Mouse (Mus musculus) spleen, adult 2 months (tissue): ENCODE measurements around the gene Armc6. TPM values are rescaled to one million over a fixed set of nuclear protein-coding genes. Genes with fewer than 3 reads are reported as not detected.

Experiments
- DNase-seq, 2 experiments: peaks; one replicate each; pipeline versions ENCODE4 v3.0.0 to v3.0.0-alpha.2; 2012 to 2021; ENCODE audit warnings: low spot score in 2 of 2, low read depth in 1 of 2
- H3K27ac ChIP-seq: fragments of 200-500 bp; 2 replicates; pipeline ENCODE4 v1.5.1; 2012; ENCODE audit warnings: low read length, inconsistent platforms; ENCODE audit not compliant: insufficient read depth
- H3K27me3 ChIP-seq: fragments of 200-500 bp; 2 replicates; pipeline ENCODE4 v1.6.1; 2012; ENCODE audit warnings: mild to moderate bottlenecking, moderate library complexity, low read length, inconsistent platforms; ENCODE audit not compliant: control insufficient read depth, insufficient read depth
- H3K36me3 ChIP-seq: fragments of 200-500 bp; 2 replicates; pipeline ENCODE4 v1.6.1; 2012; ENCODE audit warnings: mild to moderate bottlenecking, low read length, inconsistent platforms; ENCODE audit not compliant: control insufficient read depth, insufficient read depth
- H3K4me1 ChIP-seq: fragments of 200-500 bp; 2 replicates; pipeline ENCODE4 v1.6.1; 2011; ENCODE audit warnings: inconsistent platforms; ENCODE audit not compliant: control insufficient read depth, insufficient read depth, insufficient read length
- H3K4me3 ChIP-seq: fragments of 200-500 bp; 2 replicates; pipeline ENCODE4 v1.5.1; 2011; ENCODE audit warnings: mild to moderate bottlenecking, inconsistent platforms; ENCODE audit not compliant: insufficient read depth, insufficient read length; ENCODE audit errors: extremely low read depth
- CTCF ChIP-seq: fragments of 200-500 bp; IDR thresholded peaks from 2 replicates; pipeline ENCODE4 v1.5.1; 2011; ENCODE audit warnings: mild to moderate bottlenecking, inconsistent platforms; ENCODE audit not compliant: insufficient read depth, insufficient read length, insufficient replicate concordance; ENCODE audit errors: extremely low read depth
- POLR2A ChIP-seq: fragments of 200-500 bp; IDR thresholded peaks from 2 replicates; pipeline ENCODE4 v1.6.1; 2011; ENCODE audit warnings: low read depth, low read length, inconsistent platforms
- WGBS: fragments of 180-500 bp; shearing (Covaris S2); methylation state at CpG from one replicate; pipeline ENCODE4 v1.1.7; 2018; 5-methylcytosine and 5-hydroxymethylcytosine counted together
- polyA plus RNA-seq: library from polyadenylated mRNA; depleted of rRNA; stranded (reverse); fragments of >200 nt; gene quantifications from 2 replicates; pipeline ENCODE4 v1.2.3, GENCODE M21; 2012

Gene Armc6
- polyA plus RNA-seq, 1 experiment, result 11.5 TPM

DNA sequence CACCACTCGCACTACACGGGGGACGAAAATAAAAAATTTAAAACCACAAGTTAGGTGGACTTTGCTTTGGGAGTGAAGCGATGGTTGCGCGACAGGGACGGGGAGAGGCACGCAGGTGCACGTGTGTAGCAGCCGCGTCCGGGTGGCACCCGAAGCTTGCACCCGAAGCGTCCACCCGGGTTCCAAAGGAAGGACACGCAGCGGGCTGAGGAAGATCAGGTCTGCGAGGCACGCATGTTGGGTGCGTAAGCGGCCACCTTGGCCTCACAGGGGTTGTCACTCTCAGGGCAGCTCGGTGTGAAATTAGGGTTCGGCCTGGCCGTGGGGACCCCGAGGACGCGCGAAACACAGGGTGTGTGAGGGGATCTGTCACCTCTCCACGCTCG lies 22.5 kb downstream of the Armc6 start:
- H3K36me3 ChIP-seq, result no peaks in the 10 kb centered on the region
- H3K27ac ChIP-seq, result peak overlapping the region; percentile 31; the same call in 1 of the 2 replicates
- H3K4me1 ChIP-seq, result no peaks in the 10 kb centered on the region
- WGBS, result under 1% methylated on average over 31 of the region's 31 CpGs
- peak in 1 of 2 experiments; percentile 5 for DNase-seq
- TF ChIP-seq CTCF (no peak), POLR2A (no peak)
- peak overlapping the region; percentile 69 for H3K4me3 ChIP-seq
- H3K27me3 ChIP-seq, result no peaks in the 10 kb centered on the region

DNA sequence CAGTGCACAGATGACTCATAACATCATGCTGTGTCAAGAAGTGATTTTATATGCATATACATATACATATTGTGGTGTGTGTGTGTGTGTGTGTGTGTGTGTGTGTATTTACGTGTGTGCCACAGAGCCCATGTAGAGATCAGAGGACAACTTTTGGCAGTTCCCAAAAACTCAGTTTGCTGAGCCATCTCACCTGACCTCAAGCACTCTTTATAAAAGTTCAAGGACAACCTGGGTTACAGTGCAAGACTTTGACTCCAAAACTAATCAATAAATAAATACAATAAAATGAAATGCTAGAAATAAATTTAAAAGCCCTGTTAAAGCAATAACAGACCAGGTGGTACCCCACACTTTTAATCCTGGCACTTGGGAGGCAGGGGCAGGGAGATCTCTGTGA lies 23.0 kb downstream of the Armc6 start:
- peak overlapping the region; percentile 69 for H3K4me3 ChIP-seq
- H3K27ac ChIP-seq, result no peak overlapping the region
- H3K36me3 ChIP-seq, result no peaks in the 10 kb centered on the region
- TF ChIP-seq POLR2A (no peak), CTCF (no peak)
- 74% methylated on average over 1 of the region's 1 CpGs for WGBS
- no peak for DNase-seq
- H3K4me1 ChIP-seq, result no peaks in the 10 kb centered on the region
- H3K27me3 ChIP-seq, result no peaks in the 10 kb centered on the region

DNA sequence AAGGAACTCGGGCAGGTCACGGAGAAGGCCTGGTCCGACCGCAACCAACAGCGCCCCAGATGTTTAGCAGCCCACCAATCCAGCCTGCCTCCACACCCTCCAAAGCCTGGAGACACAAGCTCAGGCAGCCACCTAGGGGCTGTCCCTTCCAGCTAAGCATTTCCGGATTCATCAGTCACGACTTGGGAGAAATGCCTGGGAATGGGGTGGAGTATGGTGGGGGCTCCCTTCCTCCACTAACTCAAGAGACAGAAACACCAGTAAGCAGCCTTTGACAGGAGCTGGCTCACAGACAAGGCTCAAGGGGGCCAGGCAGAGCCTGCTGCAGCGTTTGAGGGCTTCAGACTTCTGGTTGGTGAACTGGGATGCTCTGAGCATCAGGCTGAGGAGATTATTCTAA lies 23.7 kb downstream of the Armc6 start:
- no peak overlapping the region for H3K4me3 ChIP-seq
- no peaks in the 10 kb centered on the region for H3K36me3 ChIP-seq
- H3K27me3 ChIP-seq, result no peaks in the 10 kb centered on the region
- WGBS, result 88% methylated on average over 8 of the region's 8 CpGs
- TF ChIP-seq POLR2A, result no peak
- no peak for TF ChIP-seq CTCF
- no peak for DNase-seq
- H3K27ac ChIP-seq, result no peak overlapping the region
- H3K4me1 ChIP-seq, result no peaks in the 10 kb centered on the region

GRCm38 (mm10) chr8:70208130-70208529 lies 26.1 kb downstream of the Armc6 start:
- Histone ChIP-seq H3K27me3 (no peaks in the 10 kb centered on the region), H3K4me3 (no peak overlapping the region), H3K27ac (no peak overlapping the region), H3K4me1 (no peaks in the 10 kb centered on the region), H3K36me3 (no peaks in the 10 kb centered on the region)
- 93% methylated on average over 1 of the region's 1 CpGs for WGBS
- no peak for TF ChIP-seq CTCF
- TF ChIP-seq POLR2A, result no peak
- DNase-seq, result no peak

- no peak for DNase-seq
These were observed 29.5 kb downstream of the Armc6 start for GRCm38 (mm10) chr8:70204757-70205156.

GRCm38 (mm10) chr8:70203072-70203471 lies 31.2 kb downstream of the Armc6 start:
- WGBS, result 98% methylated on average over 4 of the region's 4 CpGs
- no peaks in the 10 kb centered on the region for H3K4me1 ChIP-seq
- no peak overlapping the region for H3K27ac ChIP-seq

More at GRCm38 (mm10) chr8:70204757-70205156, 29.5 kb downstream of the Armc6 start:
- H3K4me1 ChIP-seq, result no peaks in the 10 kb centered on the region
- no peak overlapping the region for H3K4me3 ChIP-seq
- H3K36me3 ChIP-seq, result no peaks in the 10 kb centered on the region
- no peaks in the 10 kb centered on the region for H3K27me3 ChIP-seq
- WGBS, result 70% methylated on average over 1 of the region's 1 CpGs
- no peak for TF ChIP-seq POLR2A
- no peak for TF ChIP-seq CTCF
- no peak overlapping the region for H3K27ac ChIP-seq

GRCm38 (mm10) chr8:70201417-70201816 lies 32.8 kb downstream of the Armc6 start:
- no peak overlapping the region; the same call in 1 of the 2 replicates for H3K27ac ChIP-seq
- H3K4me3 ChIP-seq, result no peak overlapping the region
- H3K27me3 ChIP-seq, result no peaks in the 10 kb centered on the region
- no peaks in the 10 kb centered on the region for H3K4me1 ChIP-seq
- TF ChIP-seq CTCF, result no peak
- no peak for TF ChIP-seq POLR2A
- 73% methylated on average over 3 of the region's 3 CpGs for WGBS
- no peaks in the 10 kb centered on the region for H3K36me3 ChIP-seq
- no peak for DNase-seq

More at GRCm38 (mm10) chr8:70203072-70203471, 31.2 kb downstream of the Armc6 start:
- Histone ChIP-seq H3K4me3 (no peak overlapping the region), H3K36me3 (no peaks in the 10 kb centered on the region), H3K27me3 (no peaks in the 10 kb centered on the region)
- DNase-seq, result no peak
- TF ChIP-seq CTCF (no peak), POLR2A (no peak)
